8 mouse cellular contexts compared by ENCODE assay signal in the genomic region with DNA sequence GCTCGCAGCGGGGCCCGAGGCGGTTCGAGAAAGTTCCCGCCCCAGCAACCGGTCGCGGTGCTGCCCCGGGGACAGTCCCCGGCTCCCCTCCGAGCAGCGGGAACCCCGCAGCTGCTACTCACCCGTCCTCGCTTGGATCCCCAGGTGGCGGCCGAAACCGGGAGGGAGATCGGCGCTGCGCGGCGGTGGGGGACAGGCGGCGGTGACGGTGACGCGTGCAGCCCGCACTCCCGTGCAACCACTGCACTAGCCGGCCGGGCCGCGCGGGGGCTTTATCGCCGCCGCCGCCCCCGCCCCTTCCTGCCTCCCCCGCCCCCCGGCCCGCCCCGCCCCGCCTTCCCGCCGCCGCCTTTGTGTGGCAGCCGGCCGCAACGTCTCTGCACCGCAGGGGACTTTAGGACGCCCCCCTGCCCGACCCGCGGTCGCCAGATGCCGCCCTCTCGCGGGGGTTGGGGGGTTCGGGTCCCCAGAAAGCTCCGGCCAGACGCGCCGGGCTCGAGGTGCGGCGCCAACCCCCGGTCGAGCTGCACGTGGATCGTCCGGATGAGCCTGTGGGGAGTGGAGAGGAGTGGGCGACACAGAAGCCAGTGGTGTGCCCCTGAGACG. TPM values are rescaled to one million over a fixed set of nuclear protein-coding genes. Genes with fewer than 3 reads are reported as not detected.
A peak's percentile ranks its signal among the peaks of the same experiment; 100 is the strongest.
DNase-seq lines count a peak whose midpoint lies in the region; ATAC-seq and TF ChIP-seq lines count a peak whose summit lies in the region.

No protein-coding gene starts in this region.

- H3K4me1 ChIP-seq in heart, adult 2 months (ENCODE audit: control insufficient read depth, insufficient read depth, low read length) = peaks cover 4% of the 10 kb centered on the region
- peaks cover 36% of the 10 kb centered on the region for H3K4me1 ChIP-seq in kidney, embryonic 16.5 days (ENCODE audit: insufficient read depth, low read length)

- WGBS in heart, adult 2 months = under 1% methylated on average over 63 of the region's 76 CpGs
- under 1% methylated on average over 49 of the region's 76 CpGs for WGBS in kidney, embryonic 16.5 days

- H3K27ac ChIP-seq in heart, adult 2 months = peak overlapping the region; percentile 47
- no peak overlapping the region for H3K27ac ChIP-seq in kidney, embryonic 16.5 days (ENCODE audit: low read length)

- 0 out of 2 replicates have a peak, but pooled peaks have one; percentile 25 for TF ChIP-seq POLR2A in brain, embryonic 14.5 days (IDR thresholded peaks at IDR 0.05; ENCODE audit: borderline replicate concordance, extremely low read depth, insufficient read depth, insufficient read length, poor library complexity, severe bottlenecking)
- no peak for TF ChIP-seq POLR2A in heart, adult 2 months (IDR thresholded peaks at IDR 0.05; ENCODE audit: insufficient read depth, low read depth, low read length)

- peak overlapping the region; percentile 89 for H3K4me2 ChIP-seq in kidney, embryonic 16.5 days (replicated peaks; ENCODE audit: low read depth, low read length)

- peak overlapping the region; percentile 87 for H3K9ac ChIP-seq in heart, adult 2 months (ENCODE audit: low read depth, low read length)
- H3K9ac ChIP-seq in kidney, embryonic 16.5 days (replicated peaks; ENCODE audit: low read length) = peak overlapping the region; percentile 80

- peak overlapping the region; percentile 71 for H3K4me3 ChIP-seq in heart, adult 2 months
- H3K4me3 ChIP-seq in kidney, embryonic 16.5 days (ENCODE audit: low read length) = peak overlapping the region; percentile 82

- no peak for TF ChIP-seq EP300 in heart, adult 2 months (IDR thresholded peaks at IDR 0.05; ENCODE audit: insufficient read depth, low read depth, low read length)

- H3K27me3 ChIP-seq in heart, adult 2 months (ENCODE audit: control insufficient read depth, insufficient read depth, low read length) = peaks cover 4% of the 10 kb centered on the region
- no peaks in the 10 kb centered on the region for H3K27me3 ChIP-seq in kidney, embryonic 16.5 days (ENCODE audit: insufficient read depth, low read length)

- no peaks in the 10 kb centered on the region for H3K79me2 ChIP-seq in heart, adult 2 months (replicated peaks; ENCODE audit: control insufficient read depth, insufficient read depth, low read length)

- DNase-seq in cerebellum, adult 11-12 months = peak; percentile 4
- peak; percentile 9 for DNase-seq in 3134 (ENCODE audit: extremely low read depth, insufficient read length, low spot score)
- DNase-seq in brain, embryonic 14.5 days (ENCODE audit: low read depth) = peak; percentile 41
- DNase-seq in heart, adult 2 months = peak; percentile 43 to 55
- peak; percentile 52 to 65 for DNase-seq in lung, postnatal 4 days
- DNase-seq in right cerebral cortex, postnatal 4 days = peak; percentile 52

- no peak for TF ChIP-seq CTCF in brain, embryonic 14.5 days (IDR thresholded peaks at IDR 0.05; ENCODE audit: borderline replicate concordance, extremely low read depth, insufficient read depth, insufficient read length)
- TF ChIP-seq CTCF in heart, adult 2 months (IDR thresholded peaks at IDR 0.05) = 0 out of 2 replicates have a peak, but pooled peaks have one; percentile 1

- no peak for ATAC-seq in cerebellum, adult (ENCODE audit: insufficient number of reproducible peaks, low FRiP score, low TSS enrichment)
- ATAC-seq in kidney, embryonic 16.5 days (ENCODE audit: low FRiP score, low TSS enrichment) = peak; percentile 78

- intact Hi-C loops in heart, adult 2 months (cut with DNase I) = loop anchor here (5.0 kb wide), 1 partner anchor 36 kb away; no protein-coding TSS in a partner anchor

- H3K36me3 ChIP-seq in heart, adult 2 months (ENCODE audit: control insufficient read depth, insufficient read depth, low read length) = no peaks in the 10 kb centered on the region
- no peaks in the 10 kb centered on the region for H3K36me3 ChIP-seq in kidney, embryonic 16.5 days (ENCODE audit: insufficient read depth, low read length)

- no peaks in the 10 kb centered on the region for H3K9me3 ChIP-seq in kidney, embryonic 16.5 days (ENCODE audit: low read length)

RNA-seq across cellular contexts. Expression of gene Serpine2, which starts 2.5 kb away (rescaled TPM):
- 48.3 and 99.0 TPM in 2 replicates for polyA plus RNA-seq in brain, embryonic 14.5 days (2012; rRNA removed)
- 10 to 100 TPM; 18.1 to 24.9 TPM for total RNA-seq in heart, adult 2 months (2021)
- polyA plus RNA-seq in heart, adult 2 months (2012; rRNA removed) = 28.4 and 40.6 TPM in 2 replicates
- 156 and 176 TPM in 2 replicates for polyA plus RNA-seq in kidney, embryonic 16.5 days (2015; fragmentation: Nextera tagmentation; extraction: Ambion mirVana)

Comparison
In these comparisons a context has a peak if more than half of its experiments do, and no peak if none do; other contexts are left out.
1. DNase-seq: peak in every context shown above with its lines; median percentile 58 in lung, postnatal 4 days; 52 in right cerebral cortex, postnatal 4 days; 49 in heart, adult 2 months; 41 in brain, embryonic 14.5 days; 9 in 3134; 4 in cerebellum, adult 11-12 months.